In the genomic region with DNA sequence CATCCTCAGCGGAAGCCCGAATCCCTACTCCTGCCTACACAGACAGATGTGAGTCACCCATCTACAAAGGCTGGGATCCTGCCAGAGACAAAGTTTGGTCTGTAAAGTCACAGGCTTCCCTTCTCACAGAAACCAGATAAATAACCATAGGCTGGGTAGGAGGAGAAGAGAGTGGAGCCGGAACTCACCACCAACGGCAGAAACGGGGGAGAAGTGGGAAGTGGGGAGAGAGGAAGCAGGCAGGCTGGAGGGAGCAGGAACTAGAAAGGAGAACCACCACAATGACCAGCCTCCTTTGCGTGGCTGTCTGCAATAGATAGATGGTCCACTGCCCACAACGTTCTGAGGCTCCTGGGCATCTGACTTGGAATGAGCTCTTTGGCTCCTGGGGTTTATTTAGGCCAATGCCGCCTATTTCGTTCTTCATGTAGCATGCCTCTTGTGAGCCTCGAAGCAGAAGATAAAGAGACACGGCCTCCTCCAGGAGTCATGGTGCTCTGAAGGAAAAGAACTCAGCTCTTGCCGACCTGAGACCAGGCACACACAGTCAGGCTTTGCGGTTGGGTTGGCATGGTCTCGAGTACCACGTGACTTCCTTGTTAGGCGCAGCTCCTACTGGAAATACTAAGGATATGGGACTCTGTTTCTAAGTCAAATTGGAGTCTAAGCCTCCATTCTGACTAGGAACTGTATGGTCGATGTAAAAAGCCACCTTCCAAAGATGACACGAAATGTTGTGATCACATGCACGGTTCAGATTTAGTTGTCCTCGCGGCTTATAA, we compare ENCODE assay signal across 8 mouse cellular contexts. TPM values are rescaled to one million over a fixed set of nuclear protein-coding genes. Genes with fewer than 3 reads are reported as not detected.
DNase-seq lines count a peak whose midpoint lies in the region; ATAC-seq lines count a peak whose summit lies in the region.
"Had no signal": no experiment of that assay in that cellular context is flagged by ENCODE, and none has a peak within 500 bp of the region (broad histone marks: within the 10 kb centered on the region; RNA-seq: fewer than 3 reads in every experiment).

No protein-coding gene starts in this region.

- H3K9ac ChIP-seq in liver, embryonic 11.5 days (ENCODE audit: low read depth, low read length), result no peak overlapping the region
- H3K9ac ChIP-seq in midbrain, embryonic 11.5 days (ENCODE audit: low read length), result no peak overlapping the region
- H3K9ac ChIP-seq: embryonic facial prominence, embryonic 15.5 days had no signal

- no peak overlapping the region for H3K27ac ChIP-seq in liver, embryonic 11.5 days (ENCODE audit: low read depth, low read length)
- no peak overlapping the region for H3K27ac ChIP-seq in midbrain, embryonic 11.5 days (ENCODE audit: low read depth, low read length)
- H3K27ac ChIP-seq: embryonic facial prominence, embryonic 15.5 days had no signal

- DNase-seq in liver, result peak; percentile 20
- DNase-seq in liver, embryonic 11.5 days (ENCODE audit: low spot score), result no peak
- DNase-seq in adrenal gland, adult 2 months, result peak; percentile 84
- DNase-seq in right cerebral cortex, postnatal 14 days, result peak; percentile 37
- DNase-seq in midbrain, embryonic 11.5 days (ENCODE audit: low spot score, missing footprints), result no peak
- DNase-seq in yolk sac, embryonic 10.5 days (ENCODE audit: low spot score), result no peak

- no peak overlapping the region for H3K4me2 ChIP-seq in liver, embryonic 11.5 days
- no peak overlapping the region for H3K4me2 ChIP-seq in midbrain, embryonic 11.5 days
- H3K4me2 ChIP-seq: embryonic facial prominence, embryonic 15.5 days had no signal

- no peaks in the 10 kb centered on the region for H3K36me3 ChIP-seq in liver, embryonic 11.5 days (ENCODE audit: control insufficient read depth, insufficient read depth, low read length)
- no peaks in the 10 kb centered on the region for H3K36me3 ChIP-seq in midbrain, embryonic 11.5 days (ENCODE audit: control insufficient read depth, insufficient read depth, low read length)
- H3K36me3 ChIP-seq: embryonic facial prominence, embryonic 15.5 days had no signal

- H3K27me3 ChIP-seq in liver, embryonic 11.5 days (replicated peaks; ENCODE audit: control insufficient read depth, insufficient read depth, low read length), result no peaks in the 10 kb centered on the region
- no peaks in the 10 kb centered on the region for H3K27me3 ChIP-seq in midbrain, embryonic 11.5 days (ENCODE audit: control insufficient read depth, insufficient read depth, low read length)
- H3K27me3 ChIP-seq: embryonic facial prominence, embryonic 15.5 days had no signal

- H3K9me3 ChIP-seq in liver, embryonic 11.5 days (ENCODE audit: control insufficient read depth, low read length), result no peaks in the 10 kb centered on the region
- H3K9me3 ChIP-seq in midbrain, embryonic 11.5 days (ENCODE audit: control insufficient read depth, low read length), result no peaks in the 10 kb centered on the region
- H3K9me3 ChIP-seq: embryonic facial prominence, embryonic 15.5 days had no signal

- H3K4me1 ChIP-seq in liver, embryonic 11.5 days (replicated peaks; ENCODE audit: control insufficient read depth, insufficient read depth, low read length), result 0 out of 2 replicates have a peak, but pooled peaks cover 5% of the 10 kb centered on the region
- H3K4me1 ChIP-seq in midbrain, embryonic 11.5 days (ENCODE audit: control insufficient read depth, insufficient read depth, low read length), result no peaks in the 10 kb centered on the region
- H3K4me1 ChIP-seq: embryonic facial prominence, embryonic 15.5 days had no signal

- WGBS in liver, embryonic 11.5 days, result 65% methylated on average over 21 of the region's 21 CpGs
- WGBS in midbrain, embryonic 11.5 days, result 93% methylated on average over 21 of the region's 21 CpGs

- H3K4me3 ChIP-seq in liver, embryonic 11.5 days (ENCODE audit: low read depth, low read length), result no peak overlapping the region
- H3K4me3 ChIP-seq in midbrain, embryonic 11.5 days (ENCODE audit: low read depth, low read length), result no peak overlapping the region
- H3K4me3 ChIP-seq: embryonic facial prominence, embryonic 15.5 days had no signal

- ATAC-seq in liver, embryonic 11.5 days (replicated peaks; ENCODE audit: low FRiP score), result no peak
- peak; percentile 83 to 91 for ATAC-seq in hematopoietic stem cell, adult 5-6 weeks (replicated peaks in 1 of 2; ENCODE audit: insufficient read depth in 1 of 2, low FRiP score in 2 of 2, low TSS enrichment in 1 of 2, low read depth in 1 of 2, poor library complexity in 2 of 2, severe bottlenecking in 2 of 2)
- ATAC-seq in midbrain, embryonic 11.5 days (ENCODE audit: low FRiP score), result no peak

RNA-seq across cellular contexts. Expression of a gene that starts 23.0 kb away (rescaled TPM):
- polyA plus RNA-seq in liver, embryonic 11.5 days (2014; fragmentation: Nextera tagmentation; extraction: Ambion mirVana), result 15.2 and 15.4 TPM in 2 replicates
- total RNA-seq in adrenal gland, adult 2 months (2021), result 10 to 100 TPM; 20.5 to 32.2 TPM
- polyA plus RNA-seq in adrenal gland, adult 2 months (2012; rRNA removed), result 19.8 and 21.4 TPM in 2 replicates
- 48.4 and 59.8 TPM in 2 replicates for total RNA-seq in hematopoietic stem cell, adult 5-6 weeks (2017)
- polyA plus RNA-seq in midbrain, embryonic 11.5 days (2014; fragmentation: Nextera tagmentation; extraction: Ambion mirVana), result 120 and 125 TPM in 2 replicates

RNA-seq across cellular contexts. Expression of a gene that starts 27.3 kb away (rescaled TPM):
- polyA plus RNA-seq in liver, embryonic 11.5 days (2014; fragmentation: Nextera tagmentation; extraction: Ambion mirVana), result 18.9 and 19.8 TPM in 2 replicates
- 1 to 10 TPM; 2.8 to 5.3 TPM for total RNA-seq in adrenal gland, adult 2 months (2021)
- 5.5 and 8.1 TPM in 2 replicates for polyA plus RNA-seq in adrenal gland, adult 2 months (2012; rRNA removed)
- total RNA-seq in hematopoietic stem cell, adult 5-6 weeks (2017), result 2.0 and 2.8 TPM in 2 replicates
- 4.1 and 5.7 TPM in 2 replicates for polyA plus RNA-seq in midbrain, embryonic 11.5 days (2014; fragmentation: Nextera tagmentation; extraction: Ambion mirVana)

Comparison
In these comparisons a context has a peak if more than half of its experiments do, and no peak if none do; other contexts are left out.
1. DNase-seq: peak in liver (single experiment), adrenal gland, adult 2 months (single experiment) and right cerebral cortex, postnatal 14 days (single experiment); none in liver, embryonic 11.5 days (single experiment), midbrain, embryonic 11.5 days (single experiment) and yolk sac, embryonic 10.5 days (single experiment).
2. ATAC-seq: peak in hematopoietic stem cell, adult 5-6 weeks (2 of 2); none in liver, embryonic 11.5 days (single experiment) and midbrain, embryonic 11.5 days (single experiment).